Mouse (Mus musculus): Measurements from ENCODE around the gene Slc28a1. TPM values are rescaled to one million over a fixed set of nuclear protein-coding genes. Genes with fewer than 3 reads are reported as not detected.
"Not testable (repeated sequence)": the region's sequence is repeated elsewhere in the genome, so short reads cannot be mapped to it uniquely, and the experiment has no call there.

Slc28a1 gene
- total RNA-seq, 2 experiments from 2014 or later = not detected

DNA sequence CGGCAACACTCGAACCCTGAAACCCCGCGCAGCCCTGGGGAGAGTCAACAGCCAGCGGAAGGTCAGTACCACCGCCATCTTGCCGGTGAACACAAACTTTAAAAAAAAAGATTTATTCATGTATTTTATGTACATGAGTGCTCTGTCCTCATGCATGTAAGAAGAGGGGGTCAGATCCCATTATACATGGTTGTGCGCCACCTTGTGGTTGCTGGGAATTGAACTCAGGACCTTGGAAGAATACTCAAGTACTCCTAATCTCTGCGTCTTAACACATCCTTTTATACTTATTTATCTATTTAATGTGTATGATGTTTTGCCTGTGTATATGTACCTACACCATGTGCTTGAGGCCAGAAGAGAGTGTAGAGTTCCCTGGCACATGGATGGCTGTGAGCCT lies 47.1 kb downstream of the Slc28a1 start:
- DNase-seq (ENCODE audit: extremely low spot score in 1 of 2, low spot score in 1 of 2) = peak in 1 of 2 experiments; percentile 53

DNA sequence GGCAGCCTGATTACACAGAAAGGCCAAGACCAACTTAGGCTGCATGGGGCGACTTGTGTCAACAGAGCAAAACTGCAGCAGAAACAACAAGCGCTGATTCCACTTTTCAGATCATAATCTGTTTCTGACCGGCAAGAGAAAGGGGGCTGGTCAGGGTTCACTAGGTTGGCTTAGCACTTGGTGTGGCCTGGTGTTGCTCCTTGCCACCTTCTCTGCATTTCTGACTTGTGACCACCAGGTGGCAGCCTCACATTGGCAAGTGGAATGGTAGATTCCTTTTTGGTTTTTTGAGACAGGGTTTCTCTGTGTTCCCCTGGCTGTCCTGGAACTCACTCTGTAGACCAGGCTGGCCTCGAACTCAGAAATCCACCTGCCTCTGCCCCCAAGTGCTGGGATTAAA lies 47.7 kb downstream of the Slc28a1 start:
- DNase-seq (ENCODE audit: extremely low spot score in 1 of 2, low spot score in 1 of 2) = peak; percentile 65 to 83

- DNase-seq (ENCODE audit: extremely low spot score in 1 of 2, low spot score in 1 of 2) = no peak
Observed at GRCm38 (mm10) chr7:81164411-81164810, 49.8 kb downstream of the Slc28a1 start.

DNA sequence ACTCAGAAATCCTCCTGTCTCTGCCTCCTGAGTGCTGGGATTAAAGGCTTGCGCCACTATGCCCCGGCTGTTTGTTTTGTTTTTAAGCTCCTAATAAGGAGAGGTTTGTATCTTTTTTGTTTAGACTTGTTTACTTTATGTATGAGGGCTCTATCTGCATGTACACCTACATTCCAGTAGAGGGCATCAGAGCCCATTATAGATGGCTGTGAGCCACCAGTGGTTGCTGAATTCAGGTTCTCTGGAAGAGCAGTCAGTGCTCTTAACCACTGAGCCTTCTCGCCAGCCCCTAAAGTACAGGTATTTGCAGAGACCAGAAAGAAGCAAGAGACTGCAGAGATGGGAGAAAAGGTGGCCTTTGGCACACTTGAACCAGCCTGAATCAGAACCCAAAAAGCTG lies 52.5 kb downstream of the Slc28a1 start:
- no peak for DNase-seq (ENCODE audit: extremely low spot score in 1 of 2, low spot score in 1 of 2)

- DNase-seq (ENCODE audit: extremely low spot score in 1 of 2, low spot score in 1 of 2) = no peak
Observed at GRCm38 (mm10) chr7:81169351-81169750, 54.8 kb downstream of the Slc28a1 start.

DNA sequence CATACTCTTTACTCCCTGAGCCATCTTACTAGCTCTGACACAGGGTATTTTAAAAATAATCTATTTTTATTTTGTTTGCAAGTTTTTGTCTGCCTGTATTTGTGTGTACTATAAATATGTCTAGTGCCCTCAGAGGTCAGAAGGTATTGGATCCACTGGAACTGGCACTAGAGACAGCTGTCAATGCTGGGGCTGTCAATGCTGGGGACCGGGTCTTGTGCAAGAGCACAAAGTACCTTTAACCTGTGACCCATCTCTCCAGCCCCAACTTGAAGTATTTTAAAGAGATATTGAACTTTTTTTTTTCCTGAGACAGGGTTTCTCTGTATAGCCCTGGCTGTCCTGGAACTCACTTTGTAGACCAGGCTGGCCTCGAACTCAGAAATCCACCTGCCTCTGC lies 59.3 kb downstream of the Slc28a1 start:
- no peak for DNase-seq (ENCODE audit: extremely low spot score in 1 of 2, low spot score in 1 of 2)

DNA sequence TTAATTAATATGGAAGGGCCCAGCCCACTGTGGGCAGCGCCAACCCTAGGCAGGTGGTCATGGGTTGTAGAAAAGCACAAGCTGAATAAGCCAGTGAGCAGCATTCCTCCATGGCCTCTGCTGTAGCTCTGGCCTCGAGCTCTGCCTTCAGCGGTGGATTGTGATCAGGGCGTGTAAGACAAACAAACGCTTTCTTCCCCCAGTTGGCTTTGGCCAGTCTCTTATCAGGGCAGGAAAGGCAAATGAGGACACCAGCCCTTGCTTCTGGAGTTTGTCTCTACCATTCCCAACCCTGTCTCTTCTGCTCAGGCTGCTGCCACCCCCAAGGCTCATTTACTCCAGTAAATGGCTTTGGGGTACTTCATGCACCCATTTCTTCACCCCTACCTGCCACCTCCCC lies 60.1 kb downstream of the Slc28a1 start:
- no peak for DNase-seq (ENCODE audit: extremely low spot score in 1 of 2, low spot score in 1 of 2)

DNA sequence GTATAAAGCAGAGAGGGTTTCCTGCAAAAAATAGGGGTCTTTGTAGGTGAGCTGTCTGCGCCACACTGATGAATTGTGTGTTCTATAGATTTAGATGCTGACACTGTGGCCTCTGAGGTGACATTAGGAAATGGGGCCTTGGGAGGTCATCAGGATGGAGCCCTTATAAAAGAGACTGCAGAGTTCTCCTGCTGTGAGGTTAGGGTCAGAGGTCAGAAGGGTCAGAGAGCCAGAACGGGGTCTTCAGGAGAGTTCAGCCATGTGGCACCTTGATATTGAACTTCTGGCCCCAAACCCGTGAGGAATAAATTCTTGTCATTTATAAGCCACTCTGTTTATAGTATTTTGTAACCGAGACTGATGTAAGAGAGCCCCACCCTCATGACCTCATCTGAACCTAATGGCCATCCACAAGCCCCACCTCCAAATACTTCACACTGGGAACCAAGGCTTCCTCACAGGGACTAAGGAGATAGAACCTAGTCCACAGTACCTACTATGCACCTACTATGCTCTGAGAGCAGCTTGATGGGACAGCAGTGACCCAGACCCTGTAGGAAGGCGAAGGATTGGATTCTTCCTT lies 61.7 kb downstream of the Slc28a1 start:
- DNase-seq (ENCODE audit: extremely low spot score in 1 of 2, low spot score in 1 of 2) = no peak

DNA sequence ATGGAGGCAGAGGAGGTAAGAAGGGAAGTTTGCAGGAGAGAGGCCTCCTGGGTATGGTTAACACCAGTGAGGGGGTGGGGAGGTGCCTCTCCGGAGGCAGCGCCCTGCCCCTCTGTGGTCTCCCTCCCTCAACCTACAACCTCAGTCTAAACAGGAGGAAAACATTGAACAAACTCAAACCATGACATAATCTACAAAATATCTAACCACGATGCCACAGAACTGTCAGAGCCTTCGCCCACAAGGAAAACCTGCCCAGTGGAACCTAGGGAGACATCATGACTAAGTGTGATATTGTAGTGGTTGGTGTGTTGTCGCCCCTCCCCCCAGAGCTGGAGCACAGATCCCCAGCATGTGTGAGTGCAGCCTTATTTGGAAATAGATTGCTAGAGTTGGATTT lies 64.9 kb downstream of the Slc28a1 start:
- DNase-seq (ENCODE audit: extremely low spot score in 1 of 2, low spot score in 1 of 2) = no peak

DNA sequence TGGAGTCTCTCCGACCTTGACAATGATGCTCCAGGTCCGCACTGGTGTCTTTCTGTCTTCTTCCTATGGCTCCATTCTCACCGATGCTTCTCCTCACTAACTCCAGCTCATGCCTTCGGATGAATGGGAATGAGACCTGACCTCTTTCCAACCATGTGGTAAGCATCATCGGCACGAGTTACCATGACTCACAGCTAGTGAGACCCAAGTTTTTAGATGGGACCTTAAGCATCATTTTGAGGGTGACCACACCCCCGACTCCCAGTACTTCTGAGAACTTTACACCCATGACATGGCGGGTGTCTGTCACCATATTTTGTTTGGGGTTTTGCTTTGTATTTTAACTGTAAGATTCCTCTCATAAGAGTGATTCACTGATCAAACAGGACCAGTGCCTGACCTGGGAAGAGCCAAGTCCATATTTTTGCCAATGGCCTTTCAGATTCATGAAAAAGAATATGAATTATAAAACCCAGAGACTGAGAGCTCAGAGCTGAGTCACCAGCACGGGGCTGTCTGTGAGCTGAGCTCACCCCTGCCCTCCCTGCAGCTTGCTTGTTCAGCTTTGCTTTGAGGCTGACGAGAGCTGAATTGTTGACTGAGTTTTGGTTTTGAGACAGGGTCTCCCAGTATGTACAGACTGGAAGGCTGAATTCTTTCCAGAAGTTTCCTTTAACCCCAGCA lies 68.0 kb downstream of the Slc28a1 start:
- no peak for DNase-seq (ENCODE audit: extremely low spot score in 1 of 2, low spot score in 1 of 2)

- no peak for DNase-seq (ENCODE audit: extremely low spot score in 1 of 2, low spot score in 1 of 2)
Observed at GRCm38 (mm10) chr7:81183181-81183580, 68.6 kb downstream of the Slc28a1 start.

- no peak for DNase-seq (ENCODE audit: extremely low spot score in 1 of 2, low spot score in 1 of 2)
Observed at GRCm38 (mm10) chr7:81184136-81184535, 69.5 kb downstream of the Slc28a1 start.

DNA sequence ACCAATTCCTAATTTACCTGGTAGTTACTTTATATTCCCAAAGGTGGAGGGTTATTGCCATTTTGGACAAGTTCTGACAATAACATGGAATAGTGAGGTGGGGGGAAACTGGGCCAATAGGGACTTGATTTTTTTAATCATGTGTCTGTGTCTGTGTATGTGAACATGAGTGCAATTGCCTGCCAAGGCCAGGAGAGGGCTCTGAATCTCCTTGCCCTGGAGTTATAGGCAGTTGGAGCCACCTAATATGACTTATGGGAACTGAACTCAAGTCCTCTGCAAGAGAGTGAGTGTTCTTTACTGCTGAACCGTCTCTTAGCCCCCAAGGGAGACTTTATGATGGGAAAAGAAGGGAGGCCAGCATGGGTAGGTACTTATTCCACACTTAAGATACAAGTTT lies 70.1 kb downstream of the Slc28a1 start:
- no peak for DNase-seq (ENCODE audit: extremely low spot score in 1 of 2, low spot score in 1 of 2)

DNA sequence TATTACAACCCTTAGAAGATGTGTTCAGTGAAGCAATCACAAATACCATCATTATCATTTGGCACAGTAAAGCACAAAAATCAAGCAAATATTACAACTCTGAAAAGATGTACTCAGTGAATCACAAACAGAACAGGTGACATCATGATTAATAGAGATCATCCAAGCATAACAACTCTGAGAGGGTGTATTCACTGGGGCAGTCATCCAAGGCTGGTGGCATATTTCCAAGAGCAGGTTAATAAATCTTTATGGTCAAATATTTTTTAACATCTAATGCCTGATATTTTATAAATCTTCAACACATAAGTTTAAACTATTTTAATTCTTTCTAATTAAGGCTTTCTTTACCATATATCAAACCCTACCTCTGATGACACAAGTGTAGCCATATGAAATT lies 71.4 kb downstream of the Slc28a1 start:
- DNase-seq (ENCODE audit: extremely low spot score in 1 of 2, low spot score in 1 of 2) = not testable (repeated sequence)

DNA sequence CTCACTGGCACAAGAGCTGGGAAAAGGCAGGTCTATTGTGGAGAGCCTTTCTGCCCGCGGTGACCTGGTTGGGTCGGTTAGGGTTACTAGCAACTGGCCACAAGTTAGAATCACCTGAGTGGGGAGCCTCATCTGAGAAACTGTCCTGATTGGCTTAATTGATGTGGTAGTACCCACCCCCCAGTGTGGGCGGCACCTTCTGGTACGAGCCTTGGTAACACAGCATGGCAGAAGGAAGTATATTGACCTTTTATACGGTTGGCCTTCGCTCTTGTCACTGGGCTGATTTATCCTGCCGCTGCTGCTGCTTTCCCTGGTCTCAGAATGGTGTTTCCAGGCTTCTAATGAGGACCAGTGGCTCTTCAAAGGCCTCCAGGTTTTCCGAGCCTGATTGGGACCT lies 74.6 kb downstream of the Slc28a1 start:
- DNase-seq (ENCODE audit: extremely low spot score in 1 of 2, low spot score in 1 of 2) = no peak

DNA sequence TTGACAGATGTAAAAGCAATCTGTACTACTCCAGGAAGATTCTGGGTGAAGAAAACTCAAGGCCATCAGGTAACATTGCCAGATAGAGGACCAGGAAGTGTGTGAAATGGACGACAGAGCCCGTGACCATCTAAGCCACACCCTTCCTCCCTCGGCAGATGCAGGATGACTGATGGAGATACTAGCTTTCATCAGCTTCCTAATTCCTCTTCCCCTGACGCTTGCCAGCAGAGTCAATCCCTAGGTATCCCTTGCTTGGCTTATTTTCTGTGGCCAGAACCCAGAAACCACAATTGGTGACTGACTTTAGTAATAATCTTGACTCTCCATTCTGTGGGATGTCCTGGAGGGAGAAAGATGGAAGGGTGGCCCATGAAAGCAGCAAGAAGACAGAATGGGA lies 80.9 kb downstream of the Slc28a1 start:
- no peak for DNase-seq (ENCODE audit: extremely low spot score in 1 of 2, low spot score in 1 of 2)

DNA sequence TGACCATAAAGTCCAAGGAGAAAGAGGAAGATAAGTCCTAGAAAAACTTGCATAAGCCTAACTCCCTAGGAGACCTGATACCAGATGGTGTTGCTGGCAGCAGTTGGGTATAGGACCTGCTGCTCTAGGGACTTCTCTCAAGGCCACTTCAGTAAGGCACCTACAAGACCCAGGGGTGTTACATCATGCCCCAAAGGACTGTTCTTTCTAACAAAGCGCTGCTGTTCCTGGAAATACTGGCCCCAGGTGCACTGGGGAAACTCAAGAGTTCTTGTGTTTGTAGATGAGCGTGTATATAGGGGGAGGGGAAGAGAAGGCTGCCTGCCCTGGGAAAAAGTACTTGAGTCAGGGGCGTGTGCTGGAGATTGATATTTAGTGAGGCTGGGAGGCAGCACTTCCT lies 82.2 kb downstream of the Slc28a1 start:
- DNase-seq (ENCODE audit: extremely low spot score in 1 of 2, low spot score in 1 of 2) = no peak

- DNase-seq (ENCODE audit: extremely low spot score in 1 of 2, low spot score in 1 of 2) = no peak
Observed at GRCm38 (mm10) chr7:81198538-81198937, 83.9 kb downstream of the Slc28a1 start.

DNA sequence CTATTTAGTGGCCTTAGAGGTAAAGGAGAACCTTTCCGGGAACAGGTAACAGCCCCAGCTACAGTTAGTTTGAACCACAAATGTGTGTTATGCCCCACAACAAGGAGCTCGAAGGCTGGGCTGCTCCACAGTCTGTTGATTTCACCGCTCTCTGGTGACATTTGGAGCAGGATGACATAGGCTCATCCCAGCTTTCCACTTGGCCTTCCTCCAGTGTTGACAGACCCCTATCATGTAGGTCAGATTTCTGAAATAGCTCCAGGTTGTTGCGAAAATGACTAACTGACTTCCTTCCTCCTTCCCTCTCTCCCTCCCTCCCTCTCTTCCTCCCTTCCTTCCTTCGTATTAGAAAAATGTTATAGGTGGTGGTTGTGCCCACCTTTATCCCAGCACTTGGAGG lies 84.5 kb downstream of the Slc28a1 start:
- DNase-seq (ENCODE audit: extremely low spot score in 1 of 2, low spot score in 1 of 2) = no peak

- no peak for DNase-seq (ENCODE audit: extremely low spot score in 1 of 2, low spot score in 1 of 2)
Observed at GRCm38 (mm10) chr7:81199757-81200156, 85.2 kb downstream of the Slc28a1 start.

GRCm38 (mm10) chr7:81202389-81202788 lies 87.8 kb downstream of the Slc28a1 start:
- DNase-seq (ENCODE audit: extremely low spot score in 1 of 2, low spot score in 1 of 2) = no peak

DNA sequence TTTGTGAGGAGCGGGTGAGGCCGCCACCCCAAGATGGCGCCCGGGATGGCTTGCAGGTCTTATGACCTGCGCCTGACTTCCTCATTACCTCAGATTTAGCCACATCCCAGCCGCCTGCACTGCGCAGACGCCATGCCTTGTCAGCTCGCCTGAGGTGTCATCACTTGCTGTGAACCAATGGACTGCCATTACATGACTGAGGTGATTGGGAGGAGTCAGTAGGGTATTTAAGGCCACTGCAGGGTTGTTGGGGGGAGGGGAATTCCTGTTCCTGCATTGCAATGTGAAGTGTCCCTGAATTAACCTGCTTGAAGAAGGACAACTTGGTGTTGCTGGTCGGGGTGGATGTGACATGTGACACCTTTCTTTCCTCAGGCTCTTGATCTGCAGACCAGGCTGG lies 89.0 kb downstream of the Slc28a1 start:
- not testable (repeated sequence) for DNase-seq (ENCODE audit: extremely low spot score in 1 of 2, low spot score in 1 of 2)
